Mouse (Mus musculus): ENCODE measurements at regions not wholly inside any gene's neighbourhood (a gene's known extent, or its start where the extent isn't known, plus 50 kb on each side); places are given as distances from the start of the nearest gene placed in this dataset.

- peaks cover 40% of the 10 kb centered on the region; the same call in 1 of the 2 replicates for H3K27me3 ChIP-seq
- H3K4me2 ChIP-seq = no peak overlapping the region
- no peak for ATAC-seq (ENCODE audit: low FRiP score)
- H3K36me3 ChIP-seq = no peaks in the 10 kb centered on the region
- no peaks in the 10 kb centered on the region for H3K9me3 ChIP-seq
- H3K27ac ChIP-seq = peak overlapping the region; percentile 60; the same call in 1 of the 2 replicates
- 10% methylated on average over 3 of the region's 3 CpGs for WGBS
- peaks cover 30% of the 10 kb centered on the region for H3K4me1 ChIP-seq (replicated peaks)
- no peak overlapping the region for H3K4me3 ChIP-seq
- H3K9ac ChIP-seq = no peak overlapping the region
Measured at GRCm38 (mm10) chrX:11798326-11798725, 361.8 kb downstream of the Bcor start.

- no peak overlapping the region for H3K9ac ChIP-seq
- 50% methylated on average over 16 of the region's 16 CpGs for WGBS
- H3K27ac ChIP-seq = no peak overlapping the region
- no peaks in the 10 kb centered on the region for H3K36me3 ChIP-seq
- peaks cover 49% of the 10 kb centered on the region; the same call in 1 of the 2 replicates for H3K27me3 ChIP-seq
- no peak for ATAC-seq (ENCODE audit: low FRiP score)
- H3K4me3 ChIP-seq = no peak overlapping the region
- H3K4me1 ChIP-seq (replicated peaks) = peaks cover 34% of the 10 kb centered on the region
- no peaks in the 10 kb centered on the region for H3K9me3 ChIP-seq
- no peak overlapping the region for H3K4me2 ChIP-seq
Measured at GRCm38 (mm10) chrX:11800400-11800941, 359.7 kb downstream of the Bcor start.

GRCm38 (mm10) chrX:11801208-11801607 lies 358.9 kb downstream of the Bcor start:
- H3K27ac ChIP-seq = no peak overlapping the region
- H3K4me1 ChIP-seq (replicated peaks) = peaks cover 35% of the 10 kb centered on the region
- no peak overlapping the region for H3K4me3 ChIP-seq
- H3K36me3 ChIP-seq = no peaks in the 10 kb centered on the region
- ATAC-seq (ENCODE audit: low FRiP score) = no peak
- WGBS = 56% methylated on average over 3 of the region's 3 CpGs
- H3K9ac ChIP-seq = no peak overlapping the region
- no peaks in the 10 kb centered on the region for H3K9me3 ChIP-seq
- H3K27me3 ChIP-seq = peaks cover 54% of the 10 kb centered on the region
- no peak overlapping the region for H3K4me2 ChIP-seq

DNA sequence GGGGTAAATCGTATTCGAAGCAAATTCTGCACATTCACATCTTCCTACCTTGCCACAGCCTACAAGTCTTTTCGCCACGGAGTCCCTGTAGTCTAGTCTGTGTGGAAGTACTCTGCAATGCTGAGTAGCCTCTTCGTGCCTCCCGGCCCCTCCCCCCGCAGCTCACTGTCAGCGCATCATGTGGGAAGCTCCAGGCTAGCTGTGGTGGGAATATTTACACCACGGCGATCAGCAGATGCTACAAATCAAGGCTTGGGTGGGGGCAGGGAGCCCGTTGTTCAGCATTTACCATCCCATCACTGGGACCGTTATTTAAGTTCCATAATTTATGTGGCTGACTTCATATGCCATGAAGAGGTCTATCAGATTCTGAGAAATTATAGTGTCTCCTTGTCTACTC lies 358.5 kb downstream of the Bcor start:
- Histone ChIP-seq H3K4me3 (no peak overlapping the region), H3K27me3 (peaks cover 58% of the 10 kb centered on the region), H3K27ac (no peak overlapping the region), H3K4me2 (no peak overlapping the region), H3K4me1 (replicated peaks) (peaks cover 39% of the 10 kb centered on the region), H3K36me3 (no peaks in the 10 kb centered on the region), H3K9ac (no peak overlapping the region), H3K9me3 (no peaks in the 10 kb centered on the region)
- 36% methylated on average over 12 of the region's 12 CpGs for WGBS
- ATAC-seq (ENCODE audit: low FRiP score) = no peak

- Histone ChIP-seq H3K4me3 (no peak overlapping the region), H3K9ac (no peak overlapping the region), H3K36me3 (no peaks in the 10 kb centered on the region), H3K4me1 (replicated peaks) (peaks cover 45% of the 10 kb centered on the region), H3K27me3 (peaks cover 65% of the 10 kb centered on the region), H3K4me2 (no peak overlapping the region), H3K9me3 (no peaks in the 10 kb centered on the region), H3K27ac (no peak overlapping the region)
- 53% methylated on average over 8 of the region's 8 CpGs for WGBS
- ATAC-seq (ENCODE audit: low FRiP score) = no peak
Measured at GRCm38 (mm10) chrX:11802074-11802899, 357.9 kb downstream of the Bcor start.

DNA sequence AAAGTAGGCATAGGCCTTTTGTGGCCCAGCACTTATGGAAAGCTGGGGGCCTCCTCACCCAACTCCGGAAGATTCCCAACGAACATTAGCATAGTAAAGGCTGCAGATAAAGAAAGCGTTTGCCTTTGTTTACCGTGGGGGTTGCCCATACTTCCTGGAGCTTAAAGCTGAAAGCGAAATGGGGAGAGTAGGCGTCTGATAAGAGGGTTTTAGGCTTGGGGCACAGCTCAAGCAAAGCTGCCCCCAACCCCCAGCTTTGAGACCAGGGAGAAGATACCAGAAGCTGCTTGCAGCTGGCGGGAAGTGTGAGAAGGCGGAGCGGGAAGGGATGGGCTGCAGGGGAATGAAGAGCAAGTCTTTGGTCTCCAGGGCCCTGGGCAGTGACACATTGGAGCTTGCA lies 356.9 kb downstream of the Bcor start:
- Histone ChIP-seq H3K27ac (no peak overlapping the region), H3K4me2 (no peak overlapping the region), H3K27me3 (peaks cover 75% of the 10 kb centered on the region), H3K36me3 (no peaks in the 10 kb centered on the region), H3K9ac (no peak overlapping the region), H3K4me3 (no peak overlapping the region), H3K9me3 (no peaks in the 10 kb centered on the region), H3K4me1 (replicated peaks) (peaks cover 40% of the 10 kb centered on the region)
- WGBS = 12% methylated on average over 9 of the region's 9 CpGs
- no peak for ATAC-seq (ENCODE audit: low FRiP score)

- WGBS = 2% methylated on average over 22 of the region's 22 CpGs
- ATAC-seq (ENCODE audit: low FRiP score) = peak; percentile 53
- peaks cover 78% of the 10 kb centered on the region for H3K27me3 ChIP-seq
- peak overlapping the region; percentile 58 for H3K4me2 ChIP-seq
- peak overlapping the region; percentile 38 for H3K4me3 ChIP-seq
- peaks cover 22% of the 10 kb centered on the region for H3K4me1 ChIP-seq (replicated peaks)
- peak overlapping the region; percentile 68 for H3K9ac ChIP-seq
- H3K27ac ChIP-seq = peak overlapping the region; percentile 92
- H3K36me3 ChIP-seq = no peaks in the 10 kb centered on the region
- no peaks in the 10 kb centered on the region for H3K9me3 ChIP-seq
Measured at GRCm38 (mm10) chrX:11806896-11807252, 353.3 kb downstream of the Bcor start.

- H3K27ac ChIP-seq = peak overlapping the region; percentile 92
- H3K36me3 ChIP-seq = no peaks in the 10 kb centered on the region
- WGBS = 3% methylated on average over 52 of the region's 71 CpGs
- peak; percentile 84 for ATAC-seq (ENCODE audit: low FRiP score)
- peaks cover 22% of the 10 kb centered on the region for H3K4me1 ChIP-seq (replicated peaks)
- peaks cover 80% of the 10 kb centered on the region for H3K27me3 ChIP-seq
- H3K9me3 ChIP-seq = no peaks in the 10 kb centered on the region
- H3K4me2 ChIP-seq = peak overlapping the region; percentile 58
- peak overlapping the region; percentile 68 for H3K9ac ChIP-seq
- H3K4me3 ChIP-seq = peak overlapping the region; percentile 38
Measured at GRCm38 (mm10) chrX:11807253-11807882, 352.8 kb downstream of the Bcor start.

- Histone ChIP-seq H3K4me1 (replicated peaks) (peaks cover 22% of the 10 kb centered on the region), H3K4me2 (peak overlapping the region; percentile 58), H3K27me3 (peaks cover 78% of the 10 kb centered on the region), H3K9me3 (no peaks in the 10 kb centered on the region), H3K9ac (peak overlapping the region; percentile 68), H3K27ac (peak overlapping the region; percentile 92), H3K4me3 (peak overlapping the region; percentile 38), H3K36me3 (no peaks in the 10 kb centered on the region)
- peak; percentile 21; the same call in 1 of the 2 replicates for ATAC-seq (ENCODE audit: low FRiP score)
- WGBS = 3% methylated on average over 9 of the region's 9 CpGs
Measured at GRCm38 (mm10) chrX:11807883-11808262, 352.3 kb downstream of the Bcor start.

GRCm38 (mm10) chrX:11808911-11809310 lies 351.2 kb downstream of the Bcor start:
- H3K27me3 ChIP-seq = peaks cover 76% of the 10 kb centered on the region
- no peak for ATAC-seq (ENCODE audit: low FRiP score)
- 59% methylated on average over 8 of the region's 8 CpGs for WGBS

GRCm38 (mm10) chrX:11814861-11815260 lies 345.3 kb downstream of the Bcor start:
- Histone ChIP-seq H3K36me3 (no peaks in the 10 kb centered on the region), H3K4me1 (replicated peaks) (0 out of 2 replicates have a peak, but pooled peaks cover 6% of the 10 kb centered on the region), H3K9ac (no peak overlapping the region), H3K27me3 (peaks cover 22% of the 10 kb centered on the region; the same call in 1 of the 2 replicates), H3K27ac (no peak overlapping the region), H3K4me3 (no peak overlapping the region), H3K9me3 (no peaks in the 10 kb centered on the region), H3K4me2 (no peak overlapping the region)
- ATAC-seq (ENCODE audit: low FRiP score) = no peak
- 39% methylated on average over 9 of the region's 9 CpGs for WGBS

More at GRCm38 (mm10) chrX:11808911-11809310, 351.2 kb downstream of the Bcor start:
- Histone ChIP-seq H3K4me3 (no peak overlapping the region), H3K4me1 (replicated peaks) (peaks cover 13% of the 10 kb centered on the region), H3K27ac (no peak overlapping the region), H3K36me3 (no peaks in the 10 kb centered on the region), H3K9me3 (no peaks in the 10 kb centered on the region), H3K4me2 (no peak overlapping the region), H3K9ac (no peak overlapping the region)

DNA sequence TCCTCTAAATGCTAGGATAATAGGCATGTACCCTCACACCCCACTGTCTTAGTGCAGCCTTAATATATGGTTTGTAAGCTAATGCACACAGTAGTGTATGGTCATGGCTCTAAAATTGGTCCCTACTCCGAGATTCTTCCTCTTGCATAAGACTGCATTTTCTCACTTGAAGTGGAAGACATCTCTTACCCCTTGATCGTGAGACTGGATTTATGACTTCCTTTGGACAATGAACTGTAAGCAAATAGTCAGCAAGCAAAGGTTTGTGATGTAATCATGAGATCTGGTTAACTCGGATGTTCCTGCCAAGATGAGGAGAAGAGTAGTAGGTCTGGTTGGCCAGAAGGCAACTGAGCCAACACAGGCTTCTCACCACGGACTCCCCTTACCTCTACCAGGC lies 344.3 kb downstream of the Bcor start:
- WGBS = 84% methylated on average over 4 of the region's 4 CpGs
- Histone ChIP-seq H3K4me1 (replicated peaks) (0 out of 2 replicates have a peak, but pooled peaks cover 6% of the 10 kb centered on the region), H3K36me3 (no peaks in the 10 kb centered on the region), H3K9ac (no peak overlapping the region), H3K4me3 (no peak overlapping the region), H3K4me2 (no peak overlapping the region), H3K27ac (no peak overlapping the region), H3K27me3 (peaks cover 21% of the 10 kb centered on the region), H3K9me3 (no peaks in the 10 kb centered on the region)
- no peak for ATAC-seq (ENCODE audit: low FRiP score)
